Mouse (Mus musculus) G1E (cell line): Measurements from ENCODE around the gene Gm5796.
"Not testable (repeated sequence)": the region's sequence is repeated elsewhere in the genome, so short reads cannot be mapped to it uniquely, and the experiment has no call there.

Experiments
- CTCF ChIP-seq: IDR thresholded peaks from 2 replicates; pipeline ENCODE4 v1.5.1; 2012; ENCODE audit warnings: low read depth, low read length, inconsistent platforms, mixed read lengths
- GATA1 ChIP-seq: IDR thresholded peaks from 2 replicates; pipeline ENCODE4 v1.6.1; 2012; ENCODE audit warnings: borderline replicate concordance, low read length, inconsistent platforms, mixed read lengths

GRCm38 (mm10) chr14:4023641-4024040 lies at the start of gene Gm5796:
- TF ChIP-seq CTCF, GATA1: not testable (repeated sequence)
